Mouse (Mus musculus) natural killer cell, adult 2 months (primary cell): ENCODE results near the gene Zfp58.

Experiments used
- DNase-seq, 2 experiments: peaks; one replicate each; pipeline ENCODE4 v3.0.0; 2022; ENCODE audit warnings: low spot score in 2 of 2

Zfp58 gene

GRCm38 (mm10) chr13:67500084-67500719, at the start of gene Zfp58:
Gene Zfp58 (minus strand): TSS chr13:67500555.
- peak; percentile 66 to 76 for DNase-seq

DNA sequence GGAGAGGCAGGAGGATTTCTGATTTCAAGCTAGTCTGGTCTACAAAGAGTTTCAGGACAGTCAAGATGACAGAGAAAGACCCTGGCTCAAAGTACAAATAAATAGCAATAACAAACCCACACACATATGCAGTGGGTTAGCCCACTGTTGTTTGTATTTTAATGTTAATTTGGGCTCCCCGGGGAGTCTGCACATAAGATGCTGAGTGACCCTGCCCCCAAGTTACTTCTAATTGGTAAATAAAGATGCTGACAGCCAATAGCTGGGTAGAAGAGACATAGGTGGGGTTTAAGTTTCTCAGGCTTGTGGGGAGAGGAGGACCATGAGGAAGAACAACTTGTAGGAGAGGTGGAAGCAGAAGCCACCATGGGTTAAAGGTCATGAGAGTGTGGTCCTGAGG, 45.6 kb upstream of the Zfp58 start:
- no peak for DNase-seq

DNA sequence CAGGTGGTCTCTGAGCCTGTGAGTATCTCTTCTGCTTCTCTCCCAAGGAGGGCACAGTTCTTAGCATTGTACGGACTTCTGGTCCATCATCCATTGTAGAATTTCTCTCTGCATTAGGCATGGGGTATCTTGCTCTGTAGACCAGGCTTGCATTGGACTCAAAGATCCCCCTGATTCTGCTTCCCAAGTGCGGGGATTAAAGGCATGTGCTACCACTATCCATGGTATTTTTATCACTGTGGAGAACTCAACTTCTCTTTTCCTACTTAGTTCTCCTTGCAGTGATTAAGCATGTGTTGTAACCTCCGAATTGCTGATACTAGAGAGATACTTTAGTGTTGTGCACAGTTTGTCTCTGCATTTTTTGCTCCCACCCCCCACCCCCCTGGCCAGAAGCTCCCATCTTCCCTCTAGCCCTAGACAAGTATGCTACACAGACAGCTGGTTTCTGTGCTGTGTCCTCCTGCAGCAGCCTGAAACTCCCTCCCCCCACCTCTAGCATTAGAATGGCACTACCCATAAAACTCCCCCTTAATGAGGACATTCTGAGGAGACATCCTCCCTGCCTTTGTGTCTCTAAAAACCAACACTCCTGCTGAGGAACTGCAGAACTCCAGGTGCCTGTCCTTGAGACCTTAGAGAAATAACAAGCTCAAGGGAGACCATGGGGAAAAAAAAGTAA, 26.8 kb upstream of the Zfp58 start:
- no peak for DNase-seq

- peak; percentile 90 to 92 for DNase-seq
These were observed 25.5 kb upstream of the Zfp58 start, which contains the start of the genes Gm26965 and Zfp87 for GRCm38 (mm10) chr13:67525753-67526410. Gene Gm26965 (minus strand): TSS chr13:67526151. Gene Zfp87 (minus strand): TSS chr13:67526177.

DNA sequence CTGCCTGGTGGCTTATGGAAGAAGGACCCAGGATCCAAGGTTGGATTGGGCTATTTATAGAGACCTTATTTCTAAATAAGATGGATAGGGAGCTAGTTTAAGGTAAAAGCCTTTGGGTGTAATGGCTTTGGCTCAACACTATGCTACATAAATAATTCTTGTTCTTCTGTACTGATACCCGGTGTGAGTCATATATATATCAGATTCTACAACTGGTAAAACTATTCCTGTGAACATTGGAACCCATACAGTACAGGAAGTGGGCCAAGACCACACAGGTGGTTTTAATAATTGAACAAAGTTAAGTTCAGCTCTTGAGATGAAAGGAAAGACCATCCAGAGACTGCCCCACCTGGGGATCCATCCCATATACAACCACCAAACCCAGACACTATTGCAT, 553 bp upstream of the Zfp58 start:
- DNase-seq, result no peak

DNA sequence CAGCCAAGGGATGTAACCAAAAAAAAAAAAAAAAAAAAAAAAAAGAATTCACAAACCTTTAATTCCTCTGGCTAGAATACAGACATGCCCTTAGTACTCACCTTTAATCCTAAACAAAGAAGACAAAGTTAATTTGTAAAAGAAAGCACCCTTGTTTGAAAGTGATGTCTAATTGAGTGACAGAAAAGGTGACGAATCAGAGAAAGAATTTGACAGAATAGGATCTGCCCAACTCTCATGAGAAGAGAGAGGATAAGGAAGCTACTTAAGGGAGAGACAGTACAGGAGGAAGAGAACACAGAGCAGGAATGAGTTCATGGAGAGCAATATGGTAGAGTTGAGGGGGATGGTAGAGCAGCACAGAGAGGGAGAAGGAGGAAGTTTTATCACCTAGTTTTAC, 4.7 kb downstream of the Zfp58 start:
- no peak for DNase-seq

DNA sequence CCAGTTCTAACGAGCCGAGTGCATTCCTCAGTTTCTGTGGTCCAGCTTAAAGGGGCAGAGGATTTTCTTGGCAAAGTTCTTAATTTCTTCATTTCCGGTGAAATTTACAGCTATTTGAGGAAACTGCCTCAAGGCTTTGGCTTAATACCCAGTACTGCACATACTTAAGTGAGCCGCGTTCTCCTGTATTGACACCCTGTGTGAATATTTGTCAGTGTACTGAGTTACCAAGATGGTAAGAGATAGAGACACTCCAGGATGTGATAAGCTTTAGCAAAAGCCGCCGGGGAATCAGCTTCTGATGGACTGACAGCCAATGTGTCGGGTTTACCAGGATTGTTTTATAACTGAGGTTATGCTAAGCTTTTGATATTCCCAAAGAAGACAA, 15.9 kb downstream of the Zfp58 start:
- DNase-seq, result no peak

- DNase-seq, result peak; percentile 83 to 84
These were observed 16.5 kb downstream of the Zfp58 start, which contains the start of gene Zfp874b for GRCm38 (mm10) chr13:67483625-67484423. Gene Zfp874b (minus strand): TSS chr13:67484258.

- DNase-seq, result no peak
These were observed 18.8 kb downstream of the Zfp58 start for GRCm38 (mm10) chr13:67481528-67481927.

DNA sequence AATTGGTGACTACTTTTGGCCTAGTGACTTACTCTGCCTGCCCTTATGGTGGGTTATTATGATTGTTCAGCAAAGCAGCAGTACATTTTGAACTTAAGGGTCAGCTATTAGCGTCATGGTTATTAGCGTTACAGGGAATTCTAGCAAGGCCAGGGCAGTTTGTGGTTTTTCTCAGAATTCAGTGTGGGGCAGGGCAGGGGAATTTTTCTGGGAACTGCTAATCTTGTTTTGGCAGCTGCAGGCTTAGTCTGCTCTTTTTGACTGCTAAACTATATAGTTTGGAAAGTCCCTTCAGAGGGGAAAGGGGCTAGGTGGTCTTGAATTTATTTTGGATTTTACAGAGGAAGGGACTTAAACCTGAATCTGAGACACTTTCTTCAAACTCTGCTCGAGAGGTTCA, 31.1 kb downstream of the Zfp58 start:
- DNase-seq, result no peak

GRCm38 (mm10) chr13:67463506-67464185, 36.7 kb downstream of the Zfp58 start:
- peak in 1 of 2 experiments; percentile 11 for DNase-seq

GRCm38 (mm10) chr13:67452021-67452309, 48.4 kb downstream of the Zfp58 start:
- no peak for DNase-seq

- peak; percentile 79 to 83 for DNase-seq
These were observed 49.0 kb downstream of the Zfp58 start, which contains the start of gene Zfp874a for GRCm38 (mm10) chr13:67451172-67452020. Gene Zfp874a (minus strand): TSS chr13:67451624.
